Mouse (Mus musculus): Measurements from ENCODE around the gene Dcaf6. TPM values are rescaled to one million over a fixed set of nuclear protein-coding genes. Genes with fewer than 3 reads are reported as not detected.

Gene Dcaf6
- total and polyA plus RNA-seq, 3 experiments, result 8.2 to 17.1 TPM; not detected in 1

- DNase-seq (ENCODE audit: low read depth, low spot score), result no peak
- H3K9ac ChIP-seq (ENCODE audit: control insufficient read depth, low read depth, low read length, poor library complexity, severe bottlenecking), result no peak overlapping the region
- TF ChIP-seq SIN3A (IDR thresholded peaks at IDR 0.05; ENCODE audit: low read length) (no peak), TBP (IDR thresholded peaks at IDR 0.05; ENCODE audit: low read depth, low read length) (no peak), KAT2A (conservative IDR thresholded peaks at IDR 0.05; ENCODE audit: low read depth, low read length) (no peak), ZC3H11A (IDR thresholded peaks at IDR 0.05; ENCODE audit: low read depth, low read length) (no peak), MXI1 (IDR thresholded peaks at IDR 0.05; ENCODE audit: low read depth, low read length) (no peak), GATA1 (IDR thresholded peaks at IDR 0.05; ENCODE audit: low read depth, low read length) (no peak), NRF1 (IDR thresholded peaks at IDR 0.05; ENCODE audit: insufficient read depth, low read depth, low read length, poor library complexity, severe bottlenecking) (no peak), USF2 (IDR thresholded peaks at IDR 0.05; ENCODE audit: borderline replicate concordance in 1 of 2, insufficient read depth in 1 of 2, low read depth in 1 of 2, low read length in 2 of 2) (no peak), MAZ (IDR thresholded peaks at IDR 0.05; ENCODE audit: low read depth, low read length) (no peak), RAD21 (IDR thresholded peaks at IDR 0.05; ENCODE audit: low read depth, low read length) (no peak), ETS1 (IDR thresholded peaks at IDR 0.05; ENCODE audit: low read depth, low read length) (no peak), POLR2AphosphoS5 (IDR thresholded peaks at IDR 0.05; ENCODE audit: borderline replicate concordance, low read depth, low read length) (no peak), RCOR1 (IDR thresholded peaks at IDR 0.05; ENCODE audit: low read depth, low read length) (no peak), MYC (IDR thresholded peaks at IDR 0.05; ENCODE audit: low read depth, low read length) (no peak), CHD1 (IDR thresholded peaks at IDR 0.05; ENCODE audit: low read depth, low read length) (no peak), EP300 (IDR thresholded peaks at IDR 0.05; ENCODE audit: low read depth in 1 of 2, low read length in 2 of 2) (no peak)
- H3K79me2 ChIP-seq (ENCODE audit: control insufficient read depth, insufficient read depth, low read length, poor library complexity), result no peaks in the 10 kb centered on the region; the same call in 1 of the 2 replicates
- no peak overlapping the region for H3K4me3 ChIP-seq (ENCODE audit: control insufficient read depth in 1 of 2, insufficient read depth in 1 of 2, low read depth in 2 of 2, low read length in 2 of 2)
- H3K27ac ChIP-seq (ENCODE audit: control insufficient read depth, low read depth, low read length), result no peak overlapping the region
- H3K27me3 ChIP-seq (ENCODE audit: control insufficient read depth in 1 of 2, insufficient read depth in 2 of 2, low read length in 2 of 2), result no peaks in the 10 kb centered on the region
- peaks cover 0 to 12% of the 10 kb centered on the region in 2 experiments; a peak in 2 of 4 replicates for H3K36me3 ChIP-seq (ENCODE audit: control insufficient read depth in 1 of 2, insufficient read depth in 2 of 2, low read length in 2 of 2)
- 0 out of 4 replicates have a peak, but pooled peaks cover 0 to 2% of the 10 kb centered on the region in 2 experiments for H3K4me1 ChIP-seq (ENCODE audit: control insufficient read depth in 1 of 2, insufficient read depth in 2 of 2, low read length in 2 of 2)
- no peaks in the 10 kb centered on the region for H3K9me3 ChIP-seq (replicated peaks; ENCODE audit: insufficient read depth, low read length)
Observed at GRCm38 (mm10) chr1:165469717-165470116, 9.4 kb upstream of the Dcaf6 start.

DNA sequence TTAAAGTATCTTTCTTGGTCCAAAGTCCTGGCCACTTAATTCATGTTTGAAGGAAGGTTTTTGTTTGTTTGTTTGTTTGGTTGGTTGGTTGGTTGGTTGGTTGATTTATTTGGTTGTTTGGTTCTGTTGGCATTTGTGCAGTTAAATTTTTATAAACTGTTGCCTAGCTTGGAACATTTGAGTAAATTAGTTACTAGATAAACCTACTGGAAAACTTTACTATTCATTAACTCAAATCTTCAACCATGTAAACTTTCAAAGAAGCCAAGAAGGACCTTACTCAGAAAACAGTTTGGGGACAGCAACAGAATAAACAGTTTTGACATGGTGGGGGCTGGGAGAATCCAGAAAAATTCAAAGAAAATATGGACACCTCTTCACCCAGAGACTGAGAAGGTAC, 8.7 kb upstream of the Dcaf6 start:
- peaks cover 0 to 12% of the 10 kb centered on the region in 2 experiments; a peak in 2 of 4 replicates for H3K36me3 ChIP-seq (ENCODE audit: control insufficient read depth in 1 of 2, insufficient read depth in 2 of 2, low read length in 2 of 2)
- H3K4me1 ChIP-seq (ENCODE audit: control insufficient read depth in 1 of 2, insufficient read depth in 2 of 2, low read length in 2 of 2), result 0 out of 4 replicates have a peak, but pooled peaks cover 0 to 2% of the 10 kb centered on the region in 2 experiments
- no peaks in the 10 kb centered on the region for H3K9me3 ChIP-seq (replicated peaks; ENCODE audit: insufficient read depth, low read length)
- no peak for DNase-seq (ENCODE audit: low read depth, low spot score)
- H3K79me2 ChIP-seq (ENCODE audit: control insufficient read depth, insufficient read depth, low read length, poor library complexity), result no peaks in the 10 kb centered on the region; the same call in 1 of the 2 replicates
- H3K4me3 ChIP-seq (ENCODE audit: control insufficient read depth in 1 of 2, insufficient read depth in 1 of 2, low read depth in 2 of 2, low read length in 2 of 2), result no peak overlapping the region
- no peak overlapping the region for H3K27ac ChIP-seq (ENCODE audit: control insufficient read depth, low read depth, low read length)
- no peak overlapping the region for H3K9ac ChIP-seq (ENCODE audit: control insufficient read depth, low read depth, low read length, poor library complexity, severe bottlenecking)
- H3K27me3 ChIP-seq (ENCODE audit: control insufficient read depth in 1 of 2, insufficient read depth in 2 of 2, low read length in 2 of 2), result no peaks in the 10 kb centered on the region
- TF ChIP-seq ETS1 (IDR thresholded peaks at IDR 0.05; ENCODE audit: low read depth, low read length) (no peak), RCOR1 (IDR thresholded peaks at IDR 0.05; ENCODE audit: low read depth, low read length) (no peak), JUND (IDR thresholded peaks at IDR 0.05; ENCODE audit: low read depth, low read length) (no peak), ZC3H11A (IDR thresholded peaks at IDR 0.05; ENCODE audit: low read depth, low read length) (no peak), USF2 (IDR thresholded peaks at IDR 0.05; ENCODE audit: borderline replicate concordance in 1 of 2, insufficient read depth in 1 of 2, low read depth in 1 of 2, low read length in 2 of 2) (no peak), EP300 (IDR thresholded peaks at IDR 0.05; ENCODE audit: low read depth in 1 of 2, low read length in 2 of 2) (no peak)
